Mouse (Mus musculus): ENCODE results near the gene Cfap43.

Gene Cfap43

GRCm38 (mm10) chr19:47798583-47798982, 120.5 kb downstream of the Cfap43 start:
- DNase-seq (ENCODE audit: inconsistent age in 2 of 2, low spot score in 1 of 2) = no peak

- no peak for DNase-seq (ENCODE audit: inconsistent age in 2 of 2, low spot score in 1 of 2)
These were observed 122.4 kb downstream of the Cfap43 start for GRCm38 (mm10) chr19:47796699-47797098.

GRCm38 (mm10) chr19:47795009-47795728, 123.9 kb downstream of the Cfap43 start:
- peak; percentile 66 to 89 for DNase-seq (ENCODE audit: inconsistent age in 2 of 2, low spot score in 1 of 2)

GRCm38 (mm10) chr19:47794331-47794730, 124.8 kb downstream of the Cfap43 start:
- no peak for DNase-seq (ENCODE audit: inconsistent age in 2 of 2, low spot score in 1 of 2)

- no peak for DNase-seq (ENCODE audit: inconsistent age in 2 of 2, low spot score in 1 of 2)
These were observed 128.6 kb downstream of the Cfap43 start for GRCm38 (mm10) chr19:47790316-47791020.

GRCm38 (mm10) chr19:47783898-47784297, 135.2 kb downstream of the Cfap43 start:
- no peak for DNase-seq (ENCODE audit: inconsistent age in 2 of 2, low spot score in 1 of 2)

- no peak for DNase-seq (ENCODE audit: inconsistent age in 2 of 2, low spot score in 1 of 2)
These were observed 138.1 kb downstream of the Cfap43 start for GRCm38 (mm10) chr19:47780972-47781371.

- DNase-seq (ENCODE audit: inconsistent age in 2 of 2, low spot score in 1 of 2) = no peak
These were observed 138.9 kb downstream of the Cfap43 start for GRCm38 (mm10) chr19:47780145-47780544.

- DNase-seq (ENCODE audit: inconsistent age in 2 of 2, low spot score in 1 of 2) = no peak
These were observed 141.2 kb downstream of the Cfap43 start for GRCm38 (mm10) chr19:47777847-47778246.

- DNase-seq (ENCODE audit: inconsistent age in 2 of 2, low spot score in 1 of 2) = no peak
These were observed 163.5 kb downstream of the Cfap43 start for GRCm38 (mm10) chr19:47755625-47756024.

- no peak for DNase-seq (ENCODE audit: inconsistent age in 2 of 2, low spot score in 1 of 2)
These were observed 164.2 kb downstream of the Cfap43 start for GRCm38 (mm10) chr19:47754931-47755330.

GRCm38 (mm10) chr19:47753921-47754320, 165.2 kb downstream of the Cfap43 start:
- DNase-seq (ENCODE audit: inconsistent age in 2 of 2, low spot score in 1 of 2) = no peak

- DNase-seq (ENCODE audit: inconsistent age in 2 of 2, low spot score in 1 of 2) = peak; percentile 13 to 58
These were observed 166.6 kb downstream of the Cfap43 start for GRCm38 (mm10) chr19:47752456-47752855.

- DNase-seq (ENCODE audit: inconsistent age in 2 of 2, low spot score in 1 of 2) = no peak
These were observed 168.7 kb downstream of the Cfap43 start for GRCm38 (mm10) chr19:47750391-47750790.

- no peak for DNase-seq (ENCODE audit: inconsistent age in 2 of 2, low spot score in 1 of 2)
These were observed 170.1 kb downstream of the Cfap43 start for GRCm38 (mm10) chr19:47748950-47749349.

GRCm38 (mm10) chr19:47747072-47747471, 172.0 kb downstream of the Cfap43 start:
- no peak for DNase-seq (ENCODE audit: inconsistent age in 2 of 2, low spot score in 1 of 2)

- DNase-seq (ENCODE audit: inconsistent age in 2 of 2, low spot score in 1 of 2) = peak in 1 of 2 experiments; percentile 85
These were observed 187.2 kb downstream of the Cfap43 start for GRCm38 (mm10) chr19:47731931-47732330.

- DNase-seq (ENCODE audit: inconsistent age in 2 of 2, low spot score in 1 of 2) = peak; percentile 99 to 100
These were observed 187.8 kb downstream of the Cfap43 start, which contains the start of gene Sfr1 for GRCm38 (mm10) chr19:47731071-47731881. Gene Sfr1 (plus strand): TSS chr19:47731682.

GRCm38 (mm10) chr19:47730691-47731070, 188.4 kb downstream of the Cfap43 start:
- DNase-seq (ENCODE audit: inconsistent age in 2 of 2, low spot score in 1 of 2) = peak; percentile 76 to 91

- no peak for DNase-seq (ENCODE audit: inconsistent age in 2 of 2, low spot score in 1 of 2)
These were observed 193.4 kb downstream of the Cfap43 start for GRCm38 (mm10) chr19:47725643-47726140.

- no peak for DNase-seq (ENCODE audit: inconsistent age in 2 of 2, low spot score in 1 of 2)
These were observed 194.2 kb downstream of the Cfap43 start for GRCm38 (mm10) chr19:47724903-47725302.

Measured in adrenal gland, adult (tissue).